20 mouse cellular contexts compared by ENCODE assay signal in genomic region chr9:61321314-61321713, GRCm38 (mm10).
"Had no signal": no experiment of that assay in that cellular context is flagged by ENCODE, and none has a peak within 500 bp of the region (broad histone marks: within the 10 kb centered on the region; RNA-seq: fewer than 3 reads in every experiment).

No protein-coding gene starts in this region.

- DNase-seq: lung, adult 2 months; lung, postnatal 14 days; lung, postnatal 4 days; midbrain, embryonic 14.5 days; retina, postnatal 1 day; right cerebral cortex, adult 18-20 months; right cerebral cortex, postnatal 25 days; right cerebral cortex, postnatal 4 days; thymus, adult 2 months; thymus, postnatal 25 days; thymus, postnatal 4 days had no signal

- H3K4me2 ChIP-seq: liver, embryonic 15.5 days; lung, embryonic 15.5 days; midbrain, embryonic 12.5 days; neural tube, embryonic 13.5 days; neural tube, embryonic 15.5 days; stomach, embryonic 15.5 days had no signal

- H3K36me3 ChIP-seq: liver, embryonic 15.5 days; lung, embryonic 15.5 days; midbrain, embryonic 10.5 days; midbrain, embryonic 12.5 days; neural tube, embryonic 13.5 days; neural tube, embryonic 15.5 days; stomach, embryonic 15.5 days had no signal

- H3K4me3 ChIP-seq: liver, embryonic 15.5 days; lung, embryonic 15.5 days; midbrain, embryonic 10.5 days; midbrain, embryonic 12.5 days; neural tube, embryonic 13.5 days; neural tube, embryonic 15.5 days; stomach, embryonic 15.5 days had no signal

- ATAC-seq: midbrain, embryonic 16.5 days had no signal

- H3K9me3 ChIP-seq: liver, embryonic 15.5 days; lung, embryonic 15.5 days; midbrain, embryonic 10.5 days; midbrain, embryonic 12.5 days; neural tube, embryonic 13.5 days; neural tube, embryonic 15.5 days; stomach, embryonic 15.5 days had no signal

- H3K27ac ChIP-seq: liver, embryonic 15.5 days; lung, embryonic 15.5 days; midbrain, embryonic 10.5 days; midbrain, embryonic 12.5 days; neural tube, embryonic 13.5 days; neural tube, embryonic 15.5 days; stomach, embryonic 15.5 days; stomach, postnatal 0 days had no signal

- H3K9ac ChIP-seq: liver, embryonic 15.5 days; lung, embryonic 15.5 days; midbrain, embryonic 12.5 days; neural tube, embryonic 13.5 days; neural tube, embryonic 15.5 days; stomach, embryonic 15.5 days had no signal
